Mouse (Mus musculus) kidney, adult 2 months (tissue): ENCODE data around the gene Axin2. TPM values are rescaled to one million over a fixed set of nuclear protein-coding genes. Genes with fewer than 3 reads are reported as not detected.

Experiments
- DNase-seq: peaks from one replicate; pipeline ENCODE4 v3.0.0; 2021
- H3K27ac ChIP-seq: fragments of 200-500 bp; 2 replicates; pipeline ENCODE4 v1.5.1; 2012; ENCODE audit warnings: low read depth, low read length, control low read depth, inconsistent platforms; ENCODE audit not compliant: insufficient read depth
- H3K27me3 ChIP-seq: fragments of 200-500 bp; replicated peaks from 2 replicates; pipeline ENCODE4 v1.6.1; 2012; ENCODE audit warnings: mild to moderate bottlenecking, moderate library complexity, low read length, inconsistent platforms; ENCODE audit not compliant: control insufficient read depth, insufficient read depth
- H3K36me3 ChIP-seq: fragments of 200-500 bp; 2 replicates; pipeline ENCODE4 v1.6.1; 2012; ENCODE audit warnings: mild to moderate bottlenecking, moderate library complexity, low read length, inconsistent platforms; ENCODE audit not compliant: control insufficient read depth, insufficient read depth
- H3K4me1 ChIP-seq: fragments of 200-500 bp; 2 replicates; pipeline ENCODE4 v1.6.1; 2011; ENCODE audit warnings: low read length; ENCODE audit not compliant: control insufficient read depth, insufficient read depth
- H3K4me3 ChIP-seq: fragments of 200-500 bp; 2 replicates; pipeline ENCODE4 v1.5.1; 2011; ENCODE audit warnings: mild to moderate bottlenecking, low read depth, low read length, control low read depth; ENCODE audit not compliant: insufficient read depth
- CTCF ChIP-seq: fragments of 200-500 bp; conservative IDR thresholded peaks from 2 replicates; pipeline ENCODE4 v1.5.1; 2011; ENCODE audit warnings: low read depth, mild to moderate bottlenecking, control low read depth, low read length, moderate library complexity, mixed read lengths; ENCODE audit not compliant: insufficient read depth, insufficient read length
- POLR2A ChIP-seq: fragments of 200-500 bp; IDR thresholded peaks from one replicate; pipeline ENCODE4 v1.6.1; 2011; ENCODE audit warnings: low read depth, low read length, control low read depth
- WGBS: fragments of 180-500 bp; shearing (Covaris S2); methylation state at CpG from one replicate; pipeline ENCODE4 v1.1.7; 2018; 5-methylcytosine and 5-hydroxymethylcytosine counted together
- polyA plus RNA-seq: library from polyadenylated mRNA; depleted of rRNA; stranded (reverse); fragments of >200 nt; gene quantifications from 2 replicates; pipeline ENCODE4 v1.2.3, GENCODE M21; 2012

Gene Axin2
- polyA plus RNA-seq, 1 experiment = 3.1 TPM

DNA sequence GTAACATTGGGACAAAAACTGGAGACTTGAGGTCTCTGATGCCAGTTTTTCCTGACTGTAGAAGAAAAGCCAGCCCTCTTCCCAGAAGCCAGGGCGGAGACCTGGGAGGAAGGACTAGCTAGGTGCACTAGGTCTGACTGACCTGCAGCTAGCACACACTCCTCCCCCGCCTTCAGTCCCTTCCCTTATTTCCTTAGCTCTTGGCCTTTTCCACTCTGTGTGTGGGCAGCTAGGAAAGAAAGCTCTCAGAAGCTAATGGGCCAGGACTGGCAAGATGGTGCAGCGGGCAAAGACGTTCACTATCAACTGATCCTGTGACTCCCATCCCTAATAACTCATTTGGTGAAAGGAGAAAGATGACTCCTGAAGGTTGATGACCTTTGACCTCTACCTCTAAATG lies 17.8 kb upstream of the Axin2 start:
- TF ChIP-seq POLR2A (no peak), CTCF (no peak)
- H3K4me1 ChIP-seq = no peaks in the 10 kb centered on the region
- H3K27me3 ChIP-seq = no peaks in the 10 kb centered on the region
- no peak for DNase-seq
- no peak overlapping the region for H3K4me3 ChIP-seq
- WGBS = 64% methylated on average over 4 of the region's 4 CpGs
- H3K36me3 ChIP-seq = no peaks in the 10 kb centered on the region
- no peak overlapping the region for H3K27ac ChIP-seq

DNA sequence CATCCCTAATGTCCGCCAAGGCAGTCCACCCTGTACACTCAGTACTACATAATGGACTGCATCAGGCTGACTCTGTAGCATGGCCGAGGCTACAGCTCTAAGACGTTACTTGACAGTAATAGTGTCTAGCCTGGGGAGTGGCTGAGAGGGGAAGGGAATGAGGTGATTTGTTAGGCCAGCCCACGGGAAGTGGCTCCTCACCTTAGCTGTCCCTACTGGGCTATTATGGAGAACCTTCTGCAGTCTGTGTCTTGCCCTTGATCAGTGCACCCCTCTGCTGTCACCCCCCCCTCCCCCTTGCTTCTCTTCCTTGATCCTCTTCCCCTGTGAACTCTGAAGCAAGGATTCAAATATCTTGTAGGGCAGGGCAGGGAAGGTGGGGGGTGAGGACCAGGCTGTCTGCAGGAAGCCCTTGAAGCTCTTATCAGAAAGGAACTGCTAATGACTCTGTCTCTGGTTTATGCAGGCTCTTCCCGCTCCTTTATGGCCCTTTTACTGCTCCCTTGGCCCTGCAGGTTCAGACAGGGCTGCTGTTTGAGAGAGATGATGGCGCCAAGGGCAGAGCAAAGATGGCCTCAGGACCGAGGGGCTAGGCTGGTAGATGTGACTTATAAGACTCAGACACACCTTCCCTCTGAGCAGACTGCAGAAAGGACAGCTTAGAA lies 13.4 kb upstream of the Axin2 start:
- no peak overlapping the region for H3K4me3 ChIP-seq
- DNase-seq = no peak
- H3K36me3 ChIP-seq = no peaks in the 10 kb centered on the region
- no peaks in the 10 kb centered on the region for H3K4me1 ChIP-seq
- H3K27me3 ChIP-seq = no peaks in the 10 kb centered on the region
- WGBS = 76% methylated on average over 7 of the region's 7 CpGs
- TF ChIP-seq CTCF (no peak), POLR2A (no peak)
- no peak overlapping the region for H3K27ac ChIP-seq

DNA sequence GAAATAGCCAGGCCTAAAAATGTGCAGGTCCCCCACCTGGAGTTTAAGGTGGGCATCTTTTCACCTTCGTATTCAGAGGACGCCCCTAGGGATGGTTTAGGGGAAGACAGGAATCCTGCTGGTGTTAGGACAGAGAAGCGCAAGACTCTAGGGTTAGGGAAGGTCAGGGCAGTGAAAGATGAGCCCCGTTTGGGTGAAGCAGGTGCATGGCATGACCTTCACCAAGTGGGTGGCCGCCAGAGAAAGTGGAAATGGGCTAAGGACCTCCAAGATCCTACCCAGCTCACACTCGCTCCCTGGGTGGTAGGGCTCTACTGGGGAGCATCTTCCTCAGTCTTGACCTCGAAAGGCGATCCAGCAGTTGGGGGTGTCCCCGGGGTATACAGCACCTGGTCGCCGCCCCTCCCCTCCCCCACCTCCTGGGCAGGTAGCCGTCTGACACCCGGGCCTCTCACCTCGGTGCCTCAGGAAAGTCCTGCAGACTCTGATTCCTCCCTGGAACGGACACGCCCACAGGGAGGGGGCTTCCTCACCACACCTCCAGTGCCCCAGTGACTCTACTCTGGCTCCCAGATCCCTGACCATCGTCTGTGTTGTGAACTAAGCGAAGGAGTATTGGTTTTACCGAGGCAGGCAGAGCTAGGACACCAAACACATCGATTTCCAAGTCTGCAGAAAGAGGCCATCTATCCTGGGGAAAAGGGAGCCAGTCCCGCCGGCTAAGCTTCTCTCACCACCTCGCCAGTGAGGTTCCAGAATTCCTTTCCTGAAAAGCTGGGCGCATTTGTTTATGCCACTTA lies 10.6 kb upstream of the Axin2 start:
- DNase-seq = no peak
- Histone ChIP-seq H3K36me3 (no peaks in the 10 kb centered on the region), H3K4me1 (no peaks in the 10 kb centered on the region), H3K27ac (no peak overlapping the region), H3K4me3 (0 out of 2 replicates have a peak overlapping the region, but pooled peaks have one; percentile 1), H3K27me3 (no peaks in the 10 kb centered on the region)
- TF ChIP-seq POLR2A (no peak), CTCF (no peak)
- WGBS = 17% methylated on average over 24 of the region's 24 CpGs

DNA sequence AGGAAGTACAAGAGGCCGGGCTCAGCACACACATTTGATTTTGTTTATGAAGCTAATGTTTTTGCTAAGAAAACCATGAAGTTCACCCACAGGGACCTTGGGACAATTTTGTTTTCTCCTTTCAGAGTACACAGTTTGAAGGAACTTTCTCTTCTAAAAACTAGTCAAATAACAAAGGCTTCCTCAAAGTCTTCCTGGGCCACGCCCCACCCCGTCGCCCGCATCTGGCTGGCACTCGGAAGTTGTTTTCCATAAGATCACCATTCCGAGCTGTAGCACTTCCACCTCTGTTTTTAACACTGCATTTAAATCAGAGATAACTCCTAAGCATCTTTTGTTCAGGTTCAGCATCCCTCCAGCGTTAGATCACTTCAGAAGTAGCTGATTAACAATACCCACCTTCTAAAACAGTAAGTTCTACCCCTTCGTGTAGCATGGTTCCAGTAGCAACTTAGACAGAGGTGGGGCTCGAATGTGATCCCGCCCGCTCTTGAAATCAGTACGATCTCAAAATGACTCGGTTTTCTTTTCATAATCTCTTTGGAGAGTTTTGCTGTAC lies 9.7 kb upstream of the Axin2 start:
- no peaks in the 10 kb centered on the region for H3K4me1 ChIP-seq
- no peak overlapping the region for H3K27ac ChIP-seq
- WGBS = 24% methylated on average over 14 of the region's 14 CpGs
- no peak for DNase-seq
- H3K27me3 ChIP-seq = no peaks in the 10 kb centered on the region
- TF ChIP-seq POLR2A = no peak
- TF ChIP-seq CTCF = no peak
- no peak overlapping the region for H3K4me3 ChIP-seq
- H3K36me3 ChIP-seq = no peaks in the 10 kb centered on the region

DNA sequence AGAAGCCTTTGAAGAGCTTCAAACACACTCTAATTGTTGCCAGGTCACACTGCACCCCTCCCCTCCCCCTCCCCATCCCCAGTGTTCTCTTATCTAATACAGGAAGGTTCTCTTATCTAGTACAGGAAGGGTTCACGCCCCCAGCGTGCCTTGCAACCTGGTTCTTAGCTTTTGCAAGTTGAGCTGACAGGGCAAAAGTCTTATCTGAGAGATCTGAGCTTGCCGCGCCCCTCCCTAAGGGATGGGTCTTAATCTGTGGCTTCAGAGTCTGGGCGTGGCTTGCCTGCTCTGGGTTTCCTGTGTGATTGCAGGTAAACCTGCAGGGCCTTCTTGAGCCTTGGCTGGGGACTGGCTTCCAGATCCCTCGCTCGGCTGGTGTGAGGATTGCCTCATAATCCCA lies 9.2 kb upstream of the Axin2 start:
- H3K27ac ChIP-seq = no peak overlapping the region
- no peaks in the 10 kb centered on the region for H3K4me1 ChIP-seq
- TF ChIP-seq CTCF = no peak
- no peak for TF ChIP-seq POLR2A
- no peak overlapping the region for H3K4me3 ChIP-seq
- no peaks in the 10 kb centered on the region for H3K27me3 ChIP-seq
- no peak for DNase-seq
- H3K36me3 ChIP-seq = no peaks in the 10 kb centered on the region
- 52% methylated on average over 7 of the region's 7 CpGs for WGBS

DNA sequence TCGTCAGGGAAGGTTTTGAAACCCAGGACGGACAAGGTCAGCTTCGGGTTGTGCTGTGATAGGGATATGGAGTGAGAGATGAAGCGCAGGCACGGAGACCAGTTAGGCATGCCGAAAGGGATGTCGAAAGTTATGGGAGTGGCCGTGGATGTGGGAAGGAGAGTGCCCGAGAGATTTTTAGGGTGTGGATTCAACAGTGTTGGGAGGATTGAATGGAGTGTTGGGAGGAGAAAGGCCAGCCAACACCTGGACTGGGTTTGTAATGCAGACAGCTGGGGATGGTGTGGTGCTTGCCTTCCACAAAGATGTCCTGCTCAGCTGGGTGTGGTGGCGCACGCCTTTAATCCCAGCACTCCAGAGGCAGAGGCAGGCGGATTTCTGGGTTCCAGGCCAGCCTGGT lies 8.0 kb upstream of the Axin2 start:
- Histone ChIP-seq H3K27me3 (no peaks in the 10 kb centered on the region), H3K4me1 (no peaks in the 10 kb centered on the region), H3K27ac (no peak overlapping the region), H3K36me3 (no peaks in the 10 kb centered on the region), H3K4me3 (no peak overlapping the region)
- no peak for DNase-seq
- TF ChIP-seq POLR2A (no peak), CTCF (no peak)
- WGBS = 94% methylated on average over 12 of the region's 12 CpGs
